9 mouse cellular contexts compared by ENCODE assay signal in the genomic region with DNA sequence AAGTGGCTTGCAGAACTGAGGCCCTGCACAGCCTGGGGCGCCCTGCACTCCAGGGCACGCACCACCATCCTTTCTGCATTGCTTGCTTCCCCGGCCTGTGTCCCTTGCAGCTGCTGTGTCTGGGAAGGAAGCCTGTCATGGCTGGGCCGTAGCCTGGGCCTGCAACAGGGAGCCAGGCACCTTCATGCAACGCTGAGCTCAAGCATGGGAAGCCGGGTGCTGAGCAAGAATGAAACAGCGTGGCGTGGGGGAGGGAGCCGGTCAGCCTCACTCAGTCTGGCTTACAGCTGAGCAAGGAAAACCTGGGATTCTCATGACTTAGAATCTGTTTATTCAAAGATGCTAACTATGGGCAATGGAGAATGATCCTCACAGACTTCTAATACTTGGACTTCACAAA. TPM values are rescaled to one million over a fixed set of nuclear protein-coding genes. Genes with fewer than 3 reads are reported as not detected.
DNase-seq lines count a peak whose midpoint lies in the region; ATAC-seq and TF ChIP-seq lines count a peak whose summit lies in the region.
"Had no signal": no experiment of that assay in that cellular context is flagged by ENCODE, and none has a peak within 500 bp of the region (broad histone marks: within the 10 kb centered on the region; RNA-seq: fewer than 3 reads in every experiment).

No protein-coding gene starts in this region.

- no peak for DNase-seq in cerebellum, adult 8-10 months
- no peak for DNase-seq in neural tube, embryonic 10.5 days (ENCODE audit: extremely low spot score, low spot score)
- peak; percentile 49 for DNase-seq in layer of hippocampus, adult 9-11 months
- peak; percentile 17 for DNase-seq in right cerebral cortex, postnatal 4 days
- no peak for DNase-seq in lung, adult 2 months
- DNase-seq: thymus, postnatal 36 days had no signal

- WGBS in neural tube, embryonic 13.5 days, result 71% methylated on average over 9 of the region's 9 CpGs
- 78% methylated on average over 9 of the region's 9 CpGs for WGBS in lung, adult 2 months

- H3K9me3 ChIP-seq in neural tube, embryonic 13.5 days, result no peaks in the 10 kb centered on the region

- TF ChIP-seq POLR2A in lung, adult 2 months (IDR thresholded peaks at IDR 0.05; ENCODE audit: borderline replicate concordance, extremely low read depth, low read depth, low read length), result no peak

- H3K4me1 ChIP-seq in neural tube, embryonic 13.5 days (replicated peaks), result peaks cover 30% of the 10 kb centered on the region
- H3K4me1 ChIP-seq in lung, adult 2 months (ENCODE audit: control insufficient read depth, insufficient read depth, low read length), result 0 out of 2 replicates have a peak, but pooled peaks cover 2% of the 10 kb centered on the region

- no peaks in the 10 kb centered on the region for H3K27me3 ChIP-seq in neural tube, embryonic 13.5 days

- no peak overlapping the region for H3K4me2 ChIP-seq in neural tube, embryonic 13.5 days

- H3K4me3 ChIP-seq in neural tube, embryonic 13.5 days, result no peak overlapping the region
- no peak overlapping the region for H3K4me3 ChIP-seq in lung, adult 2 months (replicated peaks; ENCODE audit: extremely low read depth, low read depth, low read length)

- H3K27ac ChIP-seq in neural tube, embryonic 13.5 days (replicated peaks), result 0 out of 2 replicates have a peak overlapping the region, but pooled peaks have one; percentile 13

- peak; percentile 51; the same call in 1 of the 2 replicates for ATAC-seq in cerebellum, adult (ENCODE audit: insufficient number of reproducible peaks, low FRiP score, low TSS enrichment)
- no peak for ATAC-seq in neural tube, embryonic 13.5 days (ENCODE audit: low read depth)
- ATAC-seq in megakaryocyte progenitor cell, adult 5-6 weeks (replicated peaks; ENCODE audit: poor library complexity), result no peak

- no peak for TF ChIP-seq CTCF in lung, adult 2 months (IDR thresholded peaks at IDR 0.05; ENCODE audit: insufficient read depth, low read length)

- peak overlapping the region; percentile 22; the same call in 1 of the 2 replicates for H3K9ac ChIP-seq in neural tube, embryonic 13.5 days

- H3K36me3 ChIP-seq in neural tube, embryonic 13.5 days, result 0 out of 2 replicates have a peak, but pooled peaks cover 4% of the 10 kb centered on the region

RNA-seq across cellular contexts. Expression of gene 1700086D15Rik, which starts 33.1 kb away (rescaled TPM):
- not detected in 2 replicates for polyA plus RNA-seq in neural tube, embryonic 13.5 days (2015; fragmentation: Nextera tagmentation; extraction: Ambion mirVana)
- 0.27 and 0.32 TPM in 2 replicates for polyA plus RNA-seq in lung, adult 2 months (2012; rRNA removed)
- not detected in 2 replicates for total RNA-seq in megakaryocyte progenitor cell, adult 5-6 weeks (2015)
- total RNA-seq in megakaryocyte progenitor cell, adult 5-6 weeks (2017), result not detected in 2 replicates

RNA-seq across cellular contexts. Expression of gene Arhgap44, which starts 36.2 kb away (rescaled TPM):
- 10.3 and 11.5 TPM in 2 replicates for polyA plus RNA-seq in neural tube, embryonic 13.5 days (2015; fragmentation: Nextera tagmentation; extraction: Ambion mirVana)
- 28.1 and 32.6 TPM in 2 replicates for polyA plus RNA-seq in lung, adult 2 months (2012; rRNA removed)
- total RNA-seq in megakaryocyte progenitor cell, adult 5-6 weeks (2015), result not detected in 2 replicates
- total RNA-seq in megakaryocyte progenitor cell, adult 5-6 weeks (2017), result not detected in 2 replicates

Comparison
In these comparisons a context has a peak if more than half of its experiments do, and no peak if none do; other contexts are left out.
1. DNase-seq: peak in layer of hippocampus, adult 9-11 months (single experiment) and right cerebral cortex, postnatal 4 days (single experiment); none in cerebellum, adult 8-10 months (single experiment), neural tube, embryonic 10.5 days (single experiment) and lung, adult 2 months (single experiment).